Mouse (Mus musculus) C2C12 (cell line): ENCODE measurements around the gene Tsc22d2.

Experiments used
- CTCF ChIP-seq: IDR thresholded peaks from one replicate; pipeline ENCODE4 v1.5.1; 2011; ENCODE audit not compliant: control insufficient read depth, insufficient read depth, insufficient read length
- MAX ChIP-seq: IDR thresholded peaks from one replicate; pipeline ENCODE4 v1.6.1; 2011; ENCODE audit warnings: mild to moderate bottlenecking, control low read depth

GRCm38 (mm10) chr3:58448230-58448629 lies 33.7 kb downstream of the Tsc22d2 start:
- no peak for TF ChIP-seq CTCF
- TF ChIP-seq MAX: no peak
